Mouse (Mus musculus) midbrain, embryonic 10.5 days (tissue): Measurements from ENCODE around the gene Vmn1r219. TPM values are rescaled to one million over a fixed set of nuclear protein-coding genes. Genes with fewer than 3 reads are reported as not detected.
"Not testable (repeated sequence)": the region's sequence is repeated elsewhere in the genome, so short reads cannot be mapped to it uniquely, and the experiment has no call there.

Experiments used
- DNase-seq: peaks from one replicate; pipeline ENCODE4 v3.0.0-alpha.2; 2017; ENCODE audit warnings: low spot score
- H3K27ac ChIP-seq: fragments of 300-500 bp; sonication (generic); replicated peaks from 2 replicates; pipeline ENCODE4 v1.5.1; 2016; ENCODE audit warnings: mild to moderate bottlenecking
- H3K27me3 ChIP-seq: fragments of 300-500 bp; sonication (generic); 2 replicates; pipeline ENCODE4 v1.6.1; 2016; ENCODE audit warnings: low read depth, mild to moderate bottlenecking; ENCODE audit not compliant: poor library complexity, severe bottlenecking
- H3K36me3 ChIP-seq: fragments of 300-500 bp; sonication (generic); 2 replicates; pipeline ENCODE4 v1.6.1; 2016; ENCODE audit warnings: mild to moderate bottlenecking, moderate library complexity
- H3K4me1 ChIP-seq: fragments of 300-500 bp; sonication (generic); 2 replicates; pipeline ENCODE4 v1.6.1; 2016
- H3K4me3 ChIP-seq: fragments of 300-500 bp; sonication (generic); 2 replicates; pipeline ENCODE4 v1.5.1; 2016; ENCODE audit warnings: mild to moderate bottlenecking, moderate library complexity
- H3K9me3 ChIP-seq: fragments of 300-500 bp; sonication (generic); replicated peaks from 2 replicates; pipeline ENCODE4 v1.6.1; 2016; ENCODE audit warnings: mild to moderate bottlenecking
- WGBS: fragments of 180-500 bp; shearing (Covaris S2); methylation state at CpG from one replicate; pipeline ENCODE4 v1.1.7; 2016; 5-methylcytosine and 5-hydroxymethylcytosine counted together
- polyA plus RNA-seq: library from polyadenylated mRNA; unstranded; fragments of >200 nt; fragmentation: Nextera tagmentation; extraction: Ambion mirVana; gene quantifications from 2 replicates; pipeline ENCODE4 v1.2.1, GENCODE M21; 2016

Vmn1r219 gene
- 0.02 TPM in 1 of 2 replicates, not detected in the other for polyA plus RNA-seq

- Histone ChIP-seq H3K36me3 (no peaks in the 10 kb centered on the region), H3K27me3 (no peaks in the 10 kb centered on the region), H3K4me1 (peaks cover 8% of the 10 kb centered on the region), H3K4me3 (no peak within 1 kb of the TSS), H3K27ac (no peak within 1 kb of the TSS), H3K9me3 (no peaks in the 10 kb centered on the region)
- DNase-seq, result no peak
- WGBS, result 91% methylated on average over 4 of the region's 4 CpGs
Observed at GRCm38 (mm10) chr13:23159012-23159411, at the start of gene Vmn1r219. Gene Vmn1r219, plus strand, starts transcription at chr13:23159312.

- WGBS, result 88% methylated on average over 1 of the region's 1 CpGs
Observed at GRCm38 (mm10) chr13:23118126-23118525, 41.0 kb upstream of the Vmn1r219 start, which contains the start of gene Vmn1r217. Gene Vmn1r217, minus strand, starts transcription at chr13:23118226.

DNA sequence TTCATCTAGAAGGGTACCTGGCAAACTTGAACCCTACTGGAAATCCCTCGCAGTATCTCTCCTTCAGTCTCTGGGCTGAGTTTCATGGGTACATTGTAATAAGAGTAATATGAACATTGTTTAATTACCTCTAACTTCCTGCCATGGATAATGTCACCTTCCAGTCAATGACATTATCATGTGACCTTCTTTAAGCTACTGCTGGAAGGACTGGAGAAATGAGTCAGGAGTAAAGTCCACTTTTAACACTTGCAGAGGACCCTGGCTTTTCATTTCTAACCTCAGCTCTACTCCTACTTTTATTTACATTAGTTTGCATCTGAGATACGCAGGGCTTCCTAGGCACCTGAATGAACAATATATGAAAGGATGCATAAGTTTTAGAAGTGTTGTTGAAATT is 38.5 kb upstream of the Vmn1r219 start:
- Histone ChIP-seq H3K36me3 (no peaks in the 10 kb centered on the region), H3K9me3 (no peaks in the 10 kb centered on the region), H3K27me3 (no peaks in the 10 kb centered on the region), H3K4me3 (no peak overlapping the region), H3K4me1 (no peaks in the 10 kb centered on the region), H3K27ac (no peak overlapping the region)
- no peak for DNase-seq
- 89% methylated on average over 2 of the region's 2 CpGs for WGBS

More at GRCm38 (mm10) chr13:23118126-23118525, 41.0 kb upstream of the Vmn1r219 start, which contains the start of gene Vmn1r217:
- H3K4me1 ChIP-seq, H3K9me3 ChIP-seq, H3K36me3 ChIP-seq, H3K27ac ChIP-seq, DNase-seq, H3K4me3 ChIP-seq, H3K27me3 ChIP-seq: not testable (repeated sequence)

- H3K4me3 ChIP-seq, result no peak within 1 kb of the TSS
- no peaks in the 10 kb centered on the region for H3K4me1 ChIP-seq
- no peak for DNase-seq
- no peaks in the 10 kb centered on the region for H3K36me3 ChIP-seq
- no peak within 1 kb of the TSS for H3K27ac ChIP-seq
- H3K27me3 ChIP-seq, result no peaks in the 10 kb centered on the region
- WGBS, result 74% methylated on average over 3 of the region's 3 CpGs
- no peaks in the 10 kb centered on the region for H3K9me3 ChIP-seq
Observed at GRCm38 (mm10) chr13:23133099-23133498, 26.0 kb upstream of the Vmn1r219 start, which contains the start of gene Vmn1r218. Gene Vmn1r218, plus strand, starts transcription at chr13:23133155.

DNA sequence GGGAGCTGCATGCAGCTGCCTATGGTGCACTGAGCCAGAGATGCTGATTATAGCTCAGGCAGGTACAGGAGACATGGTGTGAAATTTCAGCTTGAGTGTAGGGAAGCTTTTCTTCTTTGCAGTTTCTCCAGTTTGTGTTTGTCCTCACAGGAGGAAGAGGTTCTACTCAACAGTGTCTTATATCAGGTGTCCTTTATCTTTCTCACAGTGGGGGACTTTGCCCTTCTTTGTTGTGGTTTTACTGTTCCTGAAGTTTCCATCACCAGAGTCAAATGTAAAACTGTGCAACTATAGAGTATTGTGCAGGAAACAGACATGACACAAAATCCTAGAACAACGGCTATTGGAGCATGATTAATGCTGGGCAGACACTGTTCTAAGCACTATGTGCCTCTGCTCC is 25.6 kb upstream of the Vmn1r219 start:
- 75% methylated on average over 1 of the region's 1 CpGs for WGBS
- no peak overlapping the region for H3K27ac ChIP-seq
- no peaks in the 10 kb centered on the region for H3K36me3 ChIP-seq
- no peak overlapping the region for H3K4me3 ChIP-seq
- no peaks in the 10 kb centered on the region for H3K4me1 ChIP-seq
- H3K9me3 ChIP-seq, result no peaks in the 10 kb centered on the region
- no peak for DNase-seq
- no peaks in the 10 kb centered on the region for H3K27me3 ChIP-seq

DNA sequence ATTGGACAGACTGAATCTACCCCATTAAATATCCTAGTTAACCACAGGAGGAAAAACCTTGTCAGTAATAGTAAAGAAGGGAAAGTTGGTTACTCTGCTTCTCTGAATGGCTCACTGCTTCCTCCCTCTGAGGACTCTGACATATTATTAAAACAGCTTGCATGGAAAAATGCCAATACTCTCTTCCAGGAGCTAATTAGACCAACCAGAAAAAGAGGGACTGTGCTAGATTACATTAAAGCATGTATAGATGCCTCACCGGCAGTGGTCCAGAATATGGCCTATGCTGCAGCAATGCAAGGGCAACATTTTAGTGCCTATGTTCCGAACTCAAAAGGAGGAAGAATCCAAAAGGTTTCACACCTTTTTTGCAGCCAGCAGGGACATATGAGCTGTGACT is 20.2 kb upstream of the Vmn1r219 start:
- DNase-seq, result no peak
- H3K4me3 ChIP-seq, result no peak overlapping the region
- no peaks in the 10 kb centered on the region for H3K9me3 ChIP-seq
- H3K27me3 ChIP-seq, result no peaks in the 10 kb centered on the region
- H3K27ac ChIP-seq, result no peak overlapping the region
- no peaks in the 10 kb centered on the region for H3K4me1 ChIP-seq
- WGBS, result 93% methylated on average over 2 of the region's 2 CpGs
- no peaks in the 10 kb centered on the region for H3K36me3 ChIP-seq

DNA sequence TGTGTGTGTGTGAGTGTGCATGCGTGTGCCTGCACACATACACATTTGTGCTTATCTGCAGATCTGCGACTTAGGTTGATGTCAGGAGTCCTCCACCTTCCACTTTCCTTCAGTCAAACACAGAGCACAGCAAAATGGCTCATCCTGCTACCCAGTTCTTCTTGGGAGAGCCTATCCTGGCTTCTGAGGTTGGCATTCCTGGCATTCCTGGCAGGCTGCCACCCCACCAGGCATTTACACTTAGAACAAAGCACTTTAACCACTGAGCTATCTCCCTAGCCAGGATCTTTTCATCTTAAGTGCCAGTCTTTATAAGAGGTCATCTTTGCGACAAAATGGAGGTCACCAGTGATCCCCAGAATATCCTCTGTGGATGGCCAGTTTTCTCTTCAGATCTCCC is 1.3 kb upstream of the Vmn1r219 start:
- Histone ChIP-seq H3K4me1 (peaks cover 8% of the 10 kb centered on the region), H3K27ac (no peak overlapping the region), H3K27me3 (no peaks in the 10 kb centered on the region), H3K9me3 (no peaks in the 10 kb centered on the region), H3K4me3 (no peak overlapping the region), H3K36me3 (no peaks in the 10 kb centered on the region)
- WGBS, result 79% methylated on average over 3 of the region's 3 CpGs
- peak; percentile 12 for DNase-seq

- H3K4me1 ChIP-seq, H3K27me3 ChIP-seq, H3K4me3 ChIP-seq, H3K9me3 ChIP-seq, H3K27ac ChIP-seq, H3K36me3 ChIP-seq, DNase-seq: not testable (repeated sequence)
- WGBS, result 85% methylated on average over 4 of the region's 4 CpGs
Observed at GRCm38 (mm10) chr13:23166471-23166870, 7.4 kb downstream of the Vmn1r219 start.

- 89% methylated on average over 2 of the region's 2 CpGs for WGBS
- no peaks in the 10 kb centered on the region for H3K36me3 ChIP-seq
- H3K9me3 ChIP-seq, result no peaks in the 10 kb centered on the region
- H3K27me3 ChIP-seq, result no peaks in the 10 kb centered on the region
- no peak within 1 kb of the TSS for H3K27ac ChIP-seq
- H3K4me3 ChIP-seq, result no peak within 1 kb of the TSS
- H3K4me1 ChIP-seq, result no peaks in the 10 kb centered on the region
- DNase-seq, result no peak
Observed at GRCm38 (mm10) chr13:23187875-23188274, 28.8 kb downstream of the Vmn1r219 start, which contains the start of gene Vmn1r220. Gene Vmn1r220, minus strand, starts transcription at chr13:23187975.

DNA sequence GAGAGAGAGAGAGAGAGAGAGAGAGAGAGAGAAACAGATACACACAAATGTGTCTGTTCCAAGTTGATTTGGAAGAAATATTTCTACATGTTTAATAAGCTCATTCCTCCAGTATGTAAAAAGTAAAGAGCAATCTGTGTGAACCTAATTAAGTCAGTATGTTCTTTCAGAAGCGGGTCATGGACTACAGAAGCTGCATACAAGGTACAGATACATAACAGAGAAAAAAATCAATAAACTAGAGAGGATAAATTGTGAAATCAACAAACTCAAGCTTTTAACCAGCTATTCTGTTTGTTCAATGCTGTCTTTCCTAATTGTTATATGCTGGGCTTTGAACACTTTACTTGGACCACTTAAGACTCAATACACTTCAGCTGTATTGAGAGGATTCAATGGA is 44.8 kb downstream of the Vmn1r219 start:
- H3K4me1 ChIP-seq, H3K4me3 ChIP-seq, H3K36me3 ChIP-seq, H3K27ac ChIP-seq, H3K27me3 ChIP-seq, DNase-seq, H3K9me3 ChIP-seq: not testable (repeated sequence)
- WGBS, result 70% methylated on average over 1 of the region's 1 CpGs

DNA sequence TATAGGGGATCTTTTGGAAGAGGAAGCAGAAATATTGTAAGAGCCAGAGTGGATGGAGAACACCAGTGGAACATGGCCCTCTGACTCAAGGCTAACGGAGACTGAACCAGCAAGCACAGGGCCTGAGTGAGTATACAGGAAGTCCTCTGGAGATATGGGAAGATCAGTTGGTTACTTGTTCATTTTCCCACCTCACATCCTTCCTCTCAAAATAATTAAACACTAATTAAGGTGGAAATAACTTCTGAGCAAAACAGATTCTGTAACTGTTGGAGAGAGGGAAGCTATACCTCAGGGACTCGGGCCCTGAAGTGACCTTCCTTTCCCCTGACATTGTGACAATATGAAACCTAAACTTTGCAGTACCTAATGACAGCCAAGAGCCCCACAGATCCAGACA is 54.7 kb downstream of the Vmn1r219 start, which contains the start of gene Vmn1r221:
Vmn1r221 (plus strand) TSS at position 301 of the 400 bp plus-strand sequence.
- H3K36me3 ChIP-seq, H3K27ac ChIP-seq, H3K4me1 ChIP-seq, H3K4me3 ChIP-seq, H3K27me3 ChIP-seq, H3K9me3 ChIP-seq, DNase-seq: not testable (repeated sequence)
- 77% methylated on average over 2 of the region's 2 CpGs for WGBS
